Mouse (Mus musculus): ENCODE results near the gene 4931406C07Rik. TPM values are rescaled to one million over a fixed set of nuclear protein-coding genes. Genes with fewer than 3 reads are reported as not detected.

4931406C07Rik gene
- polyA plus RNA-seq, 1 experiment from 2014 or later, result 75.9 TPM

- ATAC-seq, result no peak
- ChIA-PET POLR2A (no interaction called here), CTCF (no interaction called here)
- no peak for TF ChIP-seq CTCF (IDR thresholded peaks at IDR 0.05)
- H3K27me3 ChIP-seq, result no peaks in the 10 kb centered on the region
- no peak for DNase-seq (ENCODE audit: low read depth, low spot score)
- in situ Hi-C loops (cut with MboI; ENCODE audit: low pct_unique_long_range_greater_than_20kb), result no loop called here
Observed at GRCm38 (mm10) chr9:15273981-15274380, 32.3 kb downstream of the 4931406C07Rik start.

DNA sequence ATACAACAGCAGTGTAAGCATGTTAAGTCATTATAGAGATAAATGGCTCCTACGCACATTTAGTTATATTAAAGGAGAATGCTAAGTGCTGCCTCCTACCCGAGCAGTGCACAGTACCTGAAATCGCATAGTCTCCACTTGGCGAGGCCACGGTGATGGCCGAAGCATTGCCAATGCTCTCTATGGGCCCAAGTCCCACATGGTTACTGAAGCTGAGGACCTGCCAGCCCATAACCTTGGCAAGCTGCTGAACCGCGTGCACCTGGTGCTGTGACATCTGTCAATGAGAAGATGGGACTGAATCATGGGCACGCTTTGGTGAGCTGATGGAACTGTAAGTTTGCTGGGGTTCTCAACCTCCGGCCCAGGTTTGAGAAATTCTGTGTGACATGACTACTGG, 42.8 kb downstream of the 4931406C07Rik start:
- in situ Hi-C loops (cut with MboI; ENCODE audit: low pct_unique_long_range_greater_than_20kb), result no loop called here
- ATAC-seq, result no peak
- POLR2A ChIA-PET, result no interaction called here

GRCm38 (mm10) chr9:15261980-15262379, 44.3 kb downstream of the 4931406C07Rik start:
- in situ Hi-C loops (cut with MboI; ENCODE audit: low pct_unique_long_range_greater_than_20kb), result no loop called here
- no peaks in the 10 kb centered on the region for H3K27me3 ChIP-seq
- DNase-seq (ENCODE audit: low read depth, low spot score) (no peak), ATAC-seq (no peak)
- TF ChIP-seq CTCF (IDR thresholded peaks at IDR 0.05), result no peak
- ChIA-PET CTCF (no interaction called here), POLR2A (interaction anchor here (0.6 kb wide), 1 partner anchor 1640 kb away, joined by 3 read pairs; no protein-coding TSS in a partner anchor)

More for the DNA sequence above, 42.8 kb downstream of the 4931406C07Rik start:
- CTCF ChIA-PET, result interaction anchor here (1.0 kb wide), 2 partner anchors 16 to 23 kb away, joined by 3 read pairs; no protein-coding TSS in a partner anchor
- no peak for TF ChIP-seq CTCF (IDR thresholded peaks at IDR 0.05)
- H3K27me3 ChIP-seq, result no peaks in the 10 kb centered on the region
- DNase-seq (ENCODE audit: low read depth, low spot score), result no peak

GRCm38 (mm10) chr9:15256214-15256613, 50.0 kb downstream of the 4931406C07Rik start:
- TF ChIP-seq CTCF (IDR thresholded peaks at IDR 0.05), result no peak
- ChIA-PET POLR2A (no interaction called here), CTCF (interaction anchor here (1.3 kb wide), 1 partner anchor 44 kb away, joined by 3 read pairs; no protein-coding TSS in a partner anchor)
- ATAC-seq, result no peak
- no peaks in the 10 kb centered on the region for H3K27me3 ChIP-seq
- in situ Hi-C loops (cut with MboI; ENCODE audit: low pct_unique_long_range_greater_than_20kb), result no loop called here
- no peak for DNase-seq (ENCODE audit: low read depth, low spot score)

GRCm38 (mm10) chr9:15254501-15254900, 51.7 kb downstream of the 4931406C07Rik start:
- ChIA-PET POLR2A (no interaction called here), CTCF (no interaction called here)
- DNase-seq (ENCODE audit: low read depth, low spot score), result no peak
- in situ Hi-C loops (cut with MboI; ENCODE audit: low pct_unique_long_range_greater_than_20kb), result no loop called here
- no peaks in the 10 kb centered on the region for H3K27me3 ChIP-seq
- ATAC-seq, result no peak
- no peak for TF ChIP-seq CTCF (IDR thresholded peaks at IDR 0.05)

GRCm38 (mm10) chr9:15252196-15252595, 54.1 kb downstream of the 4931406C07Rik start:
- DNase-seq (ENCODE audit: low read depth, low spot score), result no peak
- POLR2A ChIA-PET, result no interaction called here
- no peak for ATAC-seq
- no peaks in the 10 kb centered on the region for H3K27me3 ChIP-seq
- in situ Hi-C loops (cut with MboI; ENCODE audit: low pct_unique_long_range_greater_than_20kb), result no loop called here
- TF ChIP-seq CTCF (IDR thresholded peaks at IDR 0.05), result no peak
- CTCF ChIA-PET, result interaction anchor here (2.0 kb wide), 1 partner anchor 11 kb away, joined by 7 read pairs; no protein-coding TSS in a partner anchor

DNA sequence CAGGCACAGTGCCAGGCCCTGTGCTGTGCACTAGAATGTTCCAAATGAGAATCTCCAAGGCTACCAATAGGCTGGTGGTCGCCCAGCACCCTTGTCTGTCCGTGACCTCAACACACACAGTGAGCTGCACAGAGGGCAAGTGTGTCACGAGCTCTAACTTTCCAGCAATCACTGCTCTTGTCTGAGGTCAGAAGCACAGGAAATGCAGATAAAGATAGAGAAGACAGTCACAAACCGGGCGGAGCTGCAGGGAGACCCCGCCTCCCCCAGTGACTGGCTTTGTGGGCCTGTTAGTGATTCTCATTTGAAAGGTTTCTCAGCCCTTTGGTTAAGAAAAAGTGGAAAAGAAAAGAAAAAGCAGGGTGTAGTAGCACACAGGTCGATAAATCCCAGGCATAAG, 55.9 kb downstream of the 4931406C07Rik start:
- ATAC-seq, result no peak
- H3K27me3 ChIP-seq, result no peaks in the 10 kb centered on the region
- no peak for DNase-seq (ENCODE audit: low read depth, low spot score)
- CTCF ChIA-PET, result interaction anchor here (1.3 to 1.7 kb wide), 3 partner anchors 9 to 22 kb away, joined by 3 to 8 read pairs (median 5); no protein-coding TSS in a partner anchor
- in situ Hi-C loops (cut with MboI; ENCODE audit: low pct_unique_long_range_greater_than_20kb), result no loop called here
- no peak for TF ChIP-seq CTCF (IDR thresholded peaks at IDR 0.05)
- POLR2A ChIA-PET, result interaction anchor here (1.0 kb wide), 1 partner anchor 30 kb away, joined by 4 read pairs; the partner anchor contains the start of gene Med17

DNA sequence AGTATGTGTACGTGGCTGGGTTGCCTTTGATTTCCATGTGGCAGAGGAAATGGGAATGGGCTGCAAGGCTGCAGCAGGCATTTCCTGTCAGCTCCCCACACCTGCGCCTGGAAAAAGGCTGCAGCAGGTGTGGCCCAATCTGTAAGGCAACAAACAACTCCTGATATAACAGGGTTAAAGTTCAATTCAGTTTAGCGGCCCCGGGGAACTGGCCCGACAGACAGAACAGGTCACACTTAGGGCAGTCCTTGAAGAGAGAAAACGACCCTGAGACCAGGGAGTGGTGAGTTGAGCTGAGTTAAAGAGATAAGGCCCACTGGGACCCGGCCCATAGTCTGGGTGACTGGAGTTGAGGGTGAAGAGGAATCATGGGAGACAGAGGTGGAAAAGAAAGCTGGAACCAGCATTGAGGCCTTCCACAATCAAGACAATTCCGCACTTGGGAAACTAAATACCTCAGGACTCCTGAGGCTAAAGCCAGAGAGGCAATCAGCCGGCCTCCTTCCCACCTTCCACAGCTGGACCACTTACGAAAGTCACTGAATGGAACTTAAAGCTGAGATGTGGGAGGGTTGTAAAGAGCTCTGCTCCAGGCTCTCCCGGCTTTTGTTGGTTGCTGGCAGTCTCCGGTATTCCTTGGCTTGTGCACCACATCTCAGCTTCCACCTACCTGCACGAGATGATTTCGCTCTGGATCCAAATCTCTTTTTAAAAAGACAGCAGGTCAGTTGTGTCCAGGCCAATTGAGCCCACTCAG, 60.8 kb downstream of the 4931406C07Rik start:
- in situ Hi-C loops (cut with MboI; ENCODE audit: low pct_unique_long_range_greater_than_20kb), result loop anchor here (10.0 kb wide), 1 partner anchor 249 kb away; the partner anchor contains the start of gene Smco4
- no peak for ATAC-seq
- no peak for TF ChIP-seq CTCF (IDR thresholded peaks at IDR 0.05)
- CTCF ChIA-PET, result interaction anchor here (1.2 kb wide), 1 partner anchor 8 kb away, joined by 4 read pairs; no protein-coding TSS in a partner anchor
- no peaks in the 10 kb centered on the region for H3K27me3 ChIP-seq
- no peak for DNase-seq (ENCODE audit: low read depth, low spot score)
- POLR2A ChIA-PET, result interaction anchor here (1.4 kb wide), 1 partner anchor 20 kb away, joined by 3 read pairs; no protein-coding TSS in a partner anchor

GRCm38 (mm10) chr9:15242130-15242529, 64.1 kb downstream of the 4931406C07Rik start:
- TF ChIP-seq CTCF (IDR thresholded peaks at IDR 0.05), result no peak
- DNase-seq (ENCODE audit: low read depth, low spot score) (no peak), ATAC-seq (no peak)
- no peaks in the 10 kb centered on the region for H3K27me3 ChIP-seq
- CTCF ChIA-PET, result interaction anchor here (1.1 to 2.7 kb wide), 6 partner anchors 8 to 43 kb away, joined by 3 to 8 read pairs (median 6); partner anchors contain the start of gene Med17
- POLR2A ChIA-PET, result no interaction called here
- in situ Hi-C loops (cut with MboI; ENCODE audit: low pct_unique_long_range_greater_than_20kb), result loop anchor here (10.0 kb wide), 1 partner anchor 253 kb away; the partner anchor contains the start of gene Smco4

DNA sequence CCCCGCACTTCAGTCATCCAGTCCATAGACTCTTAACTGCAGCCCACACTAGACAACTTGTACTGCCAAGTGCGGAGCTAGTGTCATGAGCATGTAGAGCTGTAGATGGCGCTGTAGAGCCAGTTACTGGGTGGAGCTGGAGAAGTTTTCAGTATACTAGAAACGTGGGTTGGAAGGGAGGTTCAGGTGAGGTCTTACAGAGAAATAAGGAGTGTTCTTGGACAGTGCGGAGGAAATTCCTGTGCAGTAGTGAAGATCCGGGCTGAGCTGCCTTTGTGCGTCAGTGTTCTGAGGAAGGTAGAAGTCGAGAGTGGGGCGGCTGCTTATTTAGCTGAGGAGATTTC, 64.7 kb downstream of the 4931406C07Rik start:
- in situ Hi-C loops (cut with MboI; ENCODE audit: low pct_unique_long_range_greater_than_20kb), result loop anchor here (10.0 kb wide), 1 partner anchor 253 kb away; the partner anchor contains the start of gene Smco4

More for the DNA sequence above, 64.7 kb downstream of the 4931406C07Rik start:
- DNase-seq (ENCODE audit: low read depth, low spot score) (no peak), ATAC-seq (peak; percentile 45)
- ChIA-PET CTCF (interaction anchor here (0.8 to 2.7 kb wide), 7 partner anchors 8 to 103 kb away, joined by 3 to 8 read pairs (median 4); partner anchors contain the start of gene Med17), POLR2A (no interaction called here)
- H3K27me3 ChIP-seq, result no peaks in the 10 kb centered on the region
- peak; percentile 85 for TF ChIP-seq CTCF (IDR thresholded peaks at IDR 0.05)
